Mouse (Mus musculus): ENCODE data around the gene Opcml. TPM values are rescaled to one million over a fixed set of nuclear protein-coding genes. Genes with fewer than 3 reads are reported as not detected.

The Opcml gene
- polyA plus RNA-seq, 1 experiment from 2014 or later = 0.97 TPM

DNA sequence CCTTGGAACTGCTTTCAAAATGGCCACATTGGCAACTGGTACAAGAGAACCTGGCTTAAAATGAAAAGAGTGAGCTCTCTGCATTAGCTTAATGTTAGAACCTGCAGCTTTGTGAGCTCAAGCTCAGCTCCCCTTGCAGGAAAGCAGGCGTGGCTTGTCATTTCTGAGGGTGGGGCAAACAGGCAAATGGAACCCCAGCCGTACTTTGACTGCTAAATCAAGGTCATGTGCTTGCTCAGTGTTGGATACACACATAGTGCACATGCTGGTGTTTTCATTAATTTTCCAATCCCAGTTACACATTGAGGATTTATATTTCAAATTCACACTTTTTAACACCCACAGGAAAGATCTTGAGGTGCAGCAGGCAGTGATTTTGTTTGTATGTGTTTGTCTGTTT lies 781.1 kb downstream of the Opcml start:
- no peaks in the 10 kb centered on the region for H3K27me3 ChIP-seq (ENCODE audit: insufficient read depth, low read length)
- H3K9me3 ChIP-seq (replicated peaks; ENCODE audit: low read length) = no peaks in the 10 kb centered on the region
- H3K4me2 ChIP-seq (ENCODE audit: low read length) = no peak overlapping the region
- H3K9ac ChIP-seq (ENCODE audit: low read depth, low read length) = no peak overlapping the region
- 57% methylated on average over 2 of the region's 2 CpGs for WGBS
- no peak for TF ChIP-seq CTCF (IDR thresholded peaks at IDR 0.05; ENCODE audit: low read depth)
- DNase-seq (ENCODE audit: low spot score) (no peak), ATAC-seq (replicated peaks; ENCODE audit: low FRiP score, low read depth) (no peak)
- no peaks in the 10 kb centered on the region; the same call in 1 of the 2 replicates for H3K4me1 ChIP-seq (replicated peaks; ENCODE audit: insufficient read depth, low read length)
- H3K4me3 ChIP-seq (replicated peaks; ENCODE audit: low read depth, low read length) = no peak overlapping the region
- no peaks in the 10 kb centered on the region for H3K36me3 ChIP-seq (ENCODE audit: insufficient read depth, low read length)
- H3K27ac ChIP-seq = no peak overlapping the region

DNA sequence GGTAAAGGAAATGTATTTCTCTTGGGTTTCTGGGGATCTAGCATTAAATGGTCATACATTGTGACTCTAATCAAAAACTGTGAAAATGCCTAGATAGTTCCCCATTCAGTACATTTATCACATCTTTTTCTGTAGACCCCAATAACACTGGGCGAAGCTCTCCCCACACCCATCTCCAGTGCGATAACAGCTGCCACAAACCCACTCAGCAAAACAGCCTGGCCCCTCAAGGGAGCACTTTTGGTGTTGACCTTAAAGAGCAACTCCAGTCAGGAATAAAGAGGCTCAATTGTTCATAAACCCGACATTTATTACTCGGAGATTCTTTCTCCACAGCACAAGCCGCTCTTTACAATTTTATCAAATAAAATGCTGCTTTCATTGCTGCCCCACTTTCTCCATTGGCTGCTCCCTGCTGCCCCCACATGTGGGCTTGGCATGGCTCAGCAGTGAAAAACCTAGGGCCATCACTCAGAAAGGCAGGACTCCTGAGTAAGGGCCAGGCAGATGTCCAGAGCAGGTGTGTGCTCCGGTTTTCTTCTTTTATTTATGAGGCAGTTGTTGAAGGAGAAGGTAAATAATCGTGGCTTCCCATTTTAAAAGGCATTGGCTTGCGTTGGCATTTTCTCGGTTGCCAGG lies 781.7 kb downstream of the Opcml start:
- DNase-seq (ENCODE audit: low spot score) = no peak
- Histone ChIP-seq H3K4me3 (replicated peaks; ENCODE audit: low read depth, low read length) (no peak overlapping the region), H3K27me3 (ENCODE audit: insufficient read depth, low read length) (no peaks in the 10 kb centered on the region), H3K4me1 (replicated peaks; ENCODE audit: insufficient read depth, low read length) (no peaks in the 10 kb centered on the region; the same call in 1 of the 2 replicates), H3K9ac (ENCODE audit: low read depth, low read length) (no peak overlapping the region), H3K4me2 (ENCODE audit: low read length) (no peak overlapping the region), H3K9me3 (replicated peaks; ENCODE audit: low read length) (no peaks in the 10 kb centered on the region), H3K36me3 (ENCODE audit: insufficient read depth, low read length) (no peaks in the 10 kb centered on the region), H3K27ac (no peak overlapping the region)
- no peak for ATAC-seq (replicated peaks; ENCODE audit: low FRiP score, low read depth)
- WGBS = 58% methylated on average over 9 of the region's 9 CpGs
- TF ChIP-seq CTCF (IDR thresholded peaks at IDR 0.05; ENCODE audit: low read depth) = no peak

DNA sequence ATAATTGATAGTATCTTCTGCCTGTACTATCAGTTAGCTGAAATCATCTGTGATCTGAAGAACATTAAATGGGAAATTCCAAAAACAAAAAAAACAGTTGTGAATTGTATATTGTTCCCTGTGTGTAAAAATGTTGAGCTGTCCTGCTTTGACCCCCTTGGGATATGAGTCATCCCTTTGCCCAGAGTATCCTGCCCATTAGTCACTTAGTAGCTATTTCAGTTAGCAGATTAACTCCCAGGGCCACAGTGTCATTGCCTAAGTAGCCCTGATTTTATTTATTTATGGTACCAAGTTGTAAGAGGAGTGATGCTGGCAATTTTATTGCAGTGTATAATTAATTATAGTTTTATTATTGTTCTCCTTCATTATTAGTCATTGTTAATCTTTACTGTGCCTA lies 788.2 kb downstream of the Opcml start:
- ATAC-seq (replicated peaks; ENCODE audit: low FRiP score, low read depth) = no peak
- Histone ChIP-seq H3K36me3 (ENCODE audit: insufficient read depth, low read length) (no peaks in the 10 kb centered on the region), H3K9ac (ENCODE audit: low read depth, low read length) (no peak overlapping the region), H3K4me2 (ENCODE audit: low read length) (no peak overlapping the region), H3K27me3 (ENCODE audit: insufficient read depth, low read length) (no peaks in the 10 kb centered on the region), H3K4me3 (replicated peaks; ENCODE audit: low read depth, low read length) (no peak overlapping the region), H3K27ac (no peak overlapping the region), H3K4me1 (replicated peaks; ENCODE audit: insufficient read depth, low read length) (no peaks in the 10 kb centered on the region), H3K9me3 (replicated peaks; ENCODE audit: low read length) (no peaks in the 10 kb centered on the region)
- DNase-seq (ENCODE audit: low spot score) = no peak
- TF ChIP-seq CTCF (IDR thresholded peaks at IDR 0.05; ENCODE audit: low read depth) = no peak

DNA sequence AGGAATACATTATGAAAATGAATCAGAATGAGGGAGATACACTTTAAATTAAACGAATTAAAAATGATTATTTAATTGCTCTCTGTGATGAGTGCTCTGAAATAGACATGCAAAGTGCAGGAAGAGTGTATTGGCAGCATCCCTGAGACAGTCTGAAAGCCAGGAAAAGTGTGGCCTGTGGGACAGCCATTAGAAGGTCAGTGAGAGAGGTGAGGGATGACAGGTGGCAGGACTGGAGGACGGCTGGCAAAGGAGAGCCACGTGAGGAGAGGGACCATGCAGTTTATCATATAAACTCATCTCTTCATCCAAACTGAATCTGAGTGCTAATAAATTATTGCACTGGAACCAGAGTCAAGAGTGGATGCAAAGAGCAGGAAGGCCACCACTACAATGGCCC lies 796.7 kb downstream of the Opcml start:
- ATAC-seq (replicated peaks; ENCODE audit: low FRiP score, low read depth) (no peak), DNase-seq (ENCODE audit: low spot score) (no peak)
- no peak for TF ChIP-seq CTCF (IDR thresholded peaks at IDR 0.05; ENCODE audit: low read depth)
- no peaks in the 10 kb centered on the region for H3K27me3 ChIP-seq (ENCODE audit: insufficient read depth, low read length)
- H3K36me3 ChIP-seq (ENCODE audit: insufficient read depth, low read length) = no peaks in the 10 kb centered on the region
- no peak overlapping the region for H3K9ac ChIP-seq (ENCODE audit: low read depth, low read length)
- WGBS = 70% methylated on average over 3 of the region's 3 CpGs
- no peaks in the 10 kb centered on the region for H3K9me3 ChIP-seq (replicated peaks; ENCODE audit: low read length)
- no peak overlapping the region for H3K4me2 ChIP-seq (ENCODE audit: low read length)
- no peak overlapping the region for H3K27ac ChIP-seq
- H3K4me3 ChIP-seq (replicated peaks; ENCODE audit: low read depth, low read length) = no peak overlapping the region
- no peaks in the 10 kb centered on the region for H3K4me1 ChIP-seq (replicated peaks; ENCODE audit: insufficient read depth, low read length)

GRCm38 (mm10) chr9:28587857-28588388 lies 797.3 kb downstream of the Opcml start:
- Histone ChIP-seq H3K4me2 (ENCODE audit: low read length) (no peak overlapping the region), H3K27me3 (ENCODE audit: insufficient read depth, low read length) (no peaks in the 10 kb centered on the region), H3K27ac (no peak overlapping the region), H3K36me3 (ENCODE audit: insufficient read depth, low read length) (no peaks in the 10 kb centered on the region), H3K4me3 (replicated peaks; ENCODE audit: low read depth, low read length) (no peak overlapping the region), H3K4me1 (replicated peaks; ENCODE audit: insufficient read depth, low read length) (no peaks in the 10 kb centered on the region), H3K9ac (ENCODE audit: low read depth, low read length) (no peak overlapping the region), H3K9me3 (replicated peaks; ENCODE audit: low read length) (no peaks in the 10 kb centered on the region)
- no peak for DNase-seq (ENCODE audit: low spot score)
- WGBS = 93% methylated on average over 4 of the region's 4 CpGs
- no peak for ATAC-seq (replicated peaks; ENCODE audit: low FRiP score, low read depth)
- no peak for TF ChIP-seq CTCF (IDR thresholded peaks at IDR 0.05; ENCODE audit: low read depth)

- WGBS = 83% methylated on average over 1 of the region's 1 CpGs
Observed at GRCm38 (mm10) chr9:28588488-28588887, 797.9 kb downstream of the Opcml start.

DNA sequence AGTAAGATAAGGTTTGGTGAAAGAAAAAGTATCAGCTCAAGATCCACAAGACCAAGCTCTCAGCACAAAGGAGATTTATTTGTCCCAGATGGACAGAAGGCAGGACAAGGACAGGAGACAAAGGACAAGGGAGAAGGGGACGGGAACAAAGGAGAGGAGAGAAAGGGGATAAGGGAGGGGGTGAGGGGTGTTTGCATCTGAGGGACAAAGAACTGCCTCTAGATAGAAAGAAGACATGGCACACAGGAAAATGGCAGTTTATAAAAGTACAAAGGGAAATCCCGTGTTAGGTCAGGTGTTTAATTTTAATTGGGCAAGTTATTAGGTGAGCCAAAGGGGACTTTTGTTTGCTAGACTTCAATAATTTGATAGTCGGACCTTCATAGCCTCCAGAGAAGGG lies 801.6 kb downstream of the Opcml start:
- Histone ChIP-seq H3K4me3 (replicated peaks; ENCODE audit: low read depth, low read length) (no peak overlapping the region), H3K4me1 (replicated peaks; ENCODE audit: insufficient read depth, low read length) (no peaks in the 10 kb centered on the region), H3K36me3 (ENCODE audit: insufficient read depth, low read length) (no peaks in the 10 kb centered on the region), H3K9ac (ENCODE audit: low read depth, low read length) (no peak overlapping the region), H3K27me3 (ENCODE audit: insufficient read depth, low read length) (no peaks in the 10 kb centered on the region), H3K27ac (no peak overlapping the region), H3K9me3 (replicated peaks; ENCODE audit: low read length) (no peaks in the 10 kb centered on the region), H3K4me2 (ENCODE audit: low read length) (no peak overlapping the region)
- TF ChIP-seq CTCF (IDR thresholded peaks at IDR 0.05; ENCODE audit: low read depth) = no peak
- no peak for DNase-seq (ENCODE audit: low spot score)
- WGBS = 44% methylated on average over 3 of the region's 3 CpGs
- no peak for ATAC-seq (replicated peaks; ENCODE audit: low FRiP score, low read depth)

More at GRCm38 (mm10) chr9:28588488-28588887, 797.9 kb downstream of the Opcml start:
- H3K36me3 ChIP-seq (ENCODE audit: insufficient read depth, low read length) = no peaks in the 10 kb centered on the region
- no peak overlapping the region for H3K9ac ChIP-seq (ENCODE audit: low read depth, low read length)
- H3K27me3 ChIP-seq (ENCODE audit: insufficient read depth, low read length) = no peaks in the 10 kb centered on the region
- no peaks in the 10 kb centered on the region for H3K9me3 ChIP-seq (replicated peaks; ENCODE audit: low read length)
- no peak overlapping the region for H3K27ac ChIP-seq
- DNase-seq (ENCODE audit: low spot score) (no peak), ATAC-seq (replicated peaks; ENCODE audit: low FRiP score, low read depth) (no peak)
- H3K4me2 ChIP-seq (ENCODE audit: low read length) = no peak overlapping the region
- H3K4me3 ChIP-seq (replicated peaks; ENCODE audit: low read depth, low read length) = no peak overlapping the region
- no peaks in the 10 kb centered on the region for H3K4me1 ChIP-seq (replicated peaks; ENCODE audit: insufficient read depth, low read length)
- TF ChIP-seq CTCF (IDR thresholded peaks at IDR 0.05; ENCODE audit: low read depth) = no peak

Measured in kidney, postnatal 0 days (tissue).